Mouse (Mus musculus) ES-E14 (cell line): ENCODE measurements around the gene Antxr1. TPM values are rescaled to one million over a fixed set of nuclear protein-coding genes. Genes with fewer than 3 reads are reported as not detected.

Experiments used
- DNase-seq: peaks from one replicate; pipeline ENCODE4 v3.0.0-alpha.2; 2013; ENCODE audit warnings: low read depth, low spot score
- H3K27ac ChIP-seq: 2 replicates; pipeline ENCODE4 v1.5.1; 2012; ENCODE audit warnings: low read depth, mild to moderate bottlenecking, low read length, moderate library complexity, mixed read lengths; ENCODE audit not compliant: poor library complexity, insufficient read depth, severe bottlenecking
- H3K36me3 ChIP-seq: 2 replicates; pipeline ENCODE4 v1.6.1; 2012; ENCODE audit warnings: mild to moderate bottlenecking, low read length, moderate library complexity, mixed read lengths; ENCODE audit not compliant: control insufficient read depth, poor library complexity, insufficient read depth, severe bottlenecking
- H3K4me1 ChIP-seq, 2 experiments: fragments of 150-350 bp in 1 of 2; sonication (generic) in 1 of 2; 2 replicates each; pipeline ENCODE4 v1.6.1; 2012; ENCODE audit warnings: low read length in 2 of 2, mild to moderate bottlenecking in 1 of 2, mixed read lengths in 1 of 2; ENCODE audit not compliant: control insufficient read depth in 2 of 2, insufficient read depth in 2 of 2, poor library complexity in 1 of 2
- H3K4me3 ChIP-seq, 2 experiments: fragments of 150-350 bp in 1 of 2; sonication (generic) in 1 of 2; 2 replicates each; pipeline ENCODE4 v1.5.1; 2012; ENCODE audit warnings: low read length in 2 of 2, low read depth in 1 of 2, mild to moderate bottlenecking in 1 of 2, mixed read lengths in 1 of 2; ENCODE audit not compliant: insufficient read depth in 1 of 2, poor library complexity in 1 of 2, severe bottlenecking in 1 of 2
- H3K9ac ChIP-seq: 2 replicates; pipeline ENCODE4 v1.6.1; 2012; ENCODE audit warnings: low read depth, mild to moderate bottlenecking, low read length, mixed read lengths; ENCODE audit not compliant: poor library complexity, insufficient read depth, severe bottlenecking
- H3K9me3 ChIP-seq: fragments of 150-350 bp; sonication (generic); 2 replicates; pipeline ENCODE4 v1.6.1; 2012; ENCODE audit warnings: low read depth, mild to moderate bottlenecking, low read length; ENCODE audit not compliant: control insufficient read depth, insufficient read depth
- CHD2 ChIP-seq: IDR thresholded peaks from 2 replicates; pipeline ENCODE4 v1.6.1; 2014; ENCODE audit warnings: mild to moderate bottlenecking, low read depth, low read length, inconsistent platforms
- HCFC1 ChIP-seq: IDR thresholded peaks from 2 replicates; pipeline ENCODE4 v1.6.1; 2012; ENCODE audit warnings: low read length, inconsistent platforms, borderline replicate concordance; ENCODE audit not compliant: insufficient read depth
- MAFK ChIP-seq: IDR thresholded peaks from 2 replicates; pipeline ENCODE4 v1.6.1; 2014; ENCODE audit warnings: mild to moderate bottlenecking, low read depth, low read length, inconsistent platforms; ENCODE audit not compliant: insufficient read depth
- ZC3H11A ChIP-seq: IDR thresholded peaks from 2 replicates; pipeline ENCODE4 v1.6.1; 2012; ENCODE audit warnings: low read depth, mild to moderate bottlenecking, inconsistent platforms, low read length, borderline replicate concordance
- ZNF384 ChIP-seq: IDR thresholded peaks from 2 replicates; pipeline ENCODE4 v1.6.1; 2012; ENCODE audit warnings: low read depth, low read length, inconsistent platforms
- in situ Hi-C, 2 experiments: fragments of 600-800 bp; cut with MboI; formaldehyde crosslinking; loops; one replicate each; pipeline ENCODE4 v1.15.1; 2025; ENCODE audit warnings: low sequenced_read_pairs in 2 of 2, inconsistent platforms in 1 of 2; ENCODE audit not compliant: unreplicated experiment in 2 of 2
- total RNA-seq: library from RNA; depleted of rRNA; stranded (reverse); fragments of 300-350 nt; gene quantifications from 2 replicates; pipeline ENCODE4 v1.2.3, GENCODE M21; 2012

Gene Antxr1
- total RNA-seq, 1 experiment: 2.5 TPM

- Histone ChIP-seq H3K4me3 (peak overlapping the region; percentile 63), H3K9ac (no peak overlapping the region), H3K27ac (no peak overlapping the region), H3K9me3 (no peaks in the 10 kb centered on the region), H3K36me3 (no peaks in the 10 kb centered on the region), H3K4me1 (no peaks in the 10 kb centered on the region)
- DNase-seq: no peak
- TF ChIP-seq MAFK: no peak
- in situ Hi-C loops: no loop called here
Observed at GRCm38 (mm10) chr6:87334361-87335090, 1.1 kb downstream of the Antxr1 start.

GRCm38 (mm10) chr6:87332380-87332779, 3.2 kb downstream of the Antxr1 start:
- Histone ChIP-seq H3K36me3 (no peaks in the 10 kb centered on the region), H3K27ac (no peak overlapping the region), H3K9me3 (no peaks in the 10 kb centered on the region), H3K4me3 (no peak overlapping the region), H3K4me1 (no peaks in the 10 kb centered on the region), H3K9ac (no peak overlapping the region)
- in situ Hi-C loops: no loop called here
- TF ChIP-seq MAFK (no peak), ZNF384 (no peak), ZC3H11A (no peak), CHD2 (no peak), HCFC1 (no peak)
- no peak for DNase-seq

- H3K9ac ChIP-seq: no peak overlapping the region
- in situ Hi-C loops: no loop called here
- no peak overlapping the region for H3K4me3 ChIP-seq
- no peak overlapping the region for H3K27ac ChIP-seq
- H3K36me3 ChIP-seq: no peaks in the 10 kb centered on the region
- no peaks in the 10 kb centered on the region for H3K9me3 ChIP-seq
- TF ChIP-seq CHD2: no peak
- TF ChIP-seq MAFK: no peak
- no peak for TF ChIP-seq HCFC1
- no peak for TF ChIP-seq ZNF384
- TF ChIP-seq ZC3H11A: no peak
- no peak for DNase-seq
- no peaks in the 10 kb centered on the region for H3K4me1 ChIP-seq
Observed at GRCm38 (mm10) chr6:87328265-87329173, 7.1 kb downstream of the Antxr1 start.

- Histone ChIP-seq H3K4me3 (no peak overlapping the region), H3K9me3 (no peaks in the 10 kb centered on the region), H3K36me3 (no peaks in the 10 kb centered on the region), H3K9ac (no peak overlapping the region), H3K4me1 (no peaks in the 10 kb centered on the region), H3K27ac (no peak overlapping the region)
- in situ Hi-C loops: no loop called here
- no peak for DNase-seq
- TF ChIP-seq ZC3H11A: no peak
- TF ChIP-seq MAFK: no peak
- no peak for TF ChIP-seq CHD2
- TF ChIP-seq ZNF384: no peak
- no peak for TF ChIP-seq HCFC1
Observed at GRCm38 (mm10) chr6:87326932-87327331, 8.7 kb downstream of the Antxr1 start.
